Mouse (Mus musculus) heart, embryonic 10.5 days (tissue): ENCODE measurements around the gene Gm32687. TPM values are rescaled to one million over a fixed set of nuclear protein-coding genes. Genes with fewer than 3 reads are reported as not detected.
"Not testable (repeated sequence)": the region's sequence is repeated elsewhere in the genome, so short reads cannot be mapped to it uniquely, and the experiment has no call there.

Experiments
- DNase-seq: peaks from one replicate; pipeline ENCODE4 v3.0.0-alpha.2; 2017; ENCODE audit warnings: low spot score
- H3K27ac ChIP-seq: fragments of 300-500 bp; sonication (generic); 2 replicates; pipeline ENCODE4 v1.5.1; 2016; ENCODE audit warnings: mild to moderate bottlenecking
- H3K27me3 ChIP-seq: fragments of 300-500 bp; sonication (generic); 2 replicates; pipeline ENCODE4 v1.6.1; 2016; ENCODE audit warnings: mild to moderate bottlenecking; ENCODE audit not compliant: poor library complexity, insufficient read depth, severe bottlenecking
- H3K36me3 ChIP-seq: fragments of 300-500 bp; sonication (generic); 2 replicates; pipeline ENCODE4 v1.6.1; 2016; ENCODE audit warnings: mild to moderate bottlenecking, moderate library complexity
- H3K4me1 ChIP-seq: fragments of 300-500 bp; sonication (generic); 2 replicates; pipeline ENCODE4 v1.6.1; 2016; ENCODE audit warnings: mild to moderate bottlenecking
- H3K4me3 ChIP-seq: fragments of 300-500 bp; sonication (generic); 2 replicates; pipeline ENCODE4 v1.5.1; 2016; ENCODE audit warnings: mild to moderate bottlenecking, moderate library complexity
- H3K9me3 ChIP-seq: fragments of 300-500 bp; sonication (generic); 2 replicates; pipeline ENCODE4 v1.6.1; 2016; ENCODE audit warnings: mild to moderate bottlenecking, moderate library complexity
- WGBS: fragments of 180-500 bp; shearing (Covaris S2); methylation state at CpG from one replicate; pipeline ENCODE4 v1.1.7; 2016; 5-methylcytosine and 5-hydroxymethylcytosine counted together
- polyA plus RNA-seq: library from polyadenylated mRNA; unstranded; fragments of >200 nt; fragmentation: Nextera tagmentation; extraction: Ambion mirVana; gene quantifications from 2 replicates; pipeline ENCODE4 v1.2.1, GENCODE M21; 2016

Gm32687 gene
- polyA plus RNA-seq, result 6.3 and 8.2 TPM in 2 replicates

DNA sequence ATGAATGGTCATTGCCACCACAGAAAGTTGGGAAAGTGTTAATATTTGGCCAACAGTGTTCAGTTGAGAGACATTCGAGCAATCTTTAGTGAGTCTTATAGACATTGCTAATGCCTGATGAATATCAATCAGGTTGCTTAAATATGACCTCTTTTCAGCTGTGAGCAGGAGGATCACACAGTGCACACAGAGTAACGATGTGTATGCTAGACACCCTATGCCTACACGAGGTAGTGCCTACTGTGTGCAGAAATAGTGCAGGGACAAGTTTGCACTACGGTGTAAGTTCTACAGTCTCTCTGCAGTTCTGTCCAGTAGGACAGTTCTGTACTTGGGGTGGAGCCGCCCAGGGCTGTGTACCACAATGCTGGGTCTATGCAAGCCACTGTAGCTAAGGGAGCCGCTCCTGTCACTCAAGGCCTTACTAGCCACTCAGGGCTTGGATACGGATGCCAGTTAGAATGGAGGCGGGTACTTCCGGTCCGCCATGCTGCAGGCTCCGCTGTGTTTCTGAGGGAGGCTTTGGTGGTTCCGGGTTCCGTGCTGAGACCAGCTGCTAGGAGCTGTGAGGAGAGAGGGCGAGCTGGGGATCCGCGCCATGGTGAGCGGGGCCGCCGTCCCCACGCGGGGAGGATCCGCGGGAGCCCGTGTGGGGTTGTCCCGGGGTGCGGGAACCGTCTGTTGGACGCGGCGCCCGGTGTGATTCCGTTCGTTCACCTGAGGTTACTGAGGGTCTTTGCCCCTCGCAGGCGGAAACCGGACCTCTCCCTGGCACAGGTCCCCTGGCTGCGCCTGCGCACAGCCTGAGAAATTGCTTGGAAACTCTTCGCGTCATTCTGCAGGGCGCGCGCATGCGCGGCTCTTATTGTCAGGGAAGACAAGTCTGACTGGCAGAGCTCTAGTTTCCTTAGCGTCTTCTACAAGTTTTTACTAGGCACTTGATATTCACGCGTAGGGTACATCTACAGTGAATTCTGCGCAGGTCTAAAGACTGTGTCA lies at the start of gene Gm32687:
Gm32687 (plus strand) TSS at position 526 of the 999 bp plus-strand sequence.
- H3K27ac ChIP-seq, H3K4me1 ChIP-seq, H3K27me3 ChIP-seq, H3K36me3 ChIP-seq, DNase-seq, H3K9me3 ChIP-seq, H3K4me3 ChIP-seq: not testable (repeated sequence)
- 31% methylated on average over 5 of the region's 49 CpGs for WGBS

DNA sequence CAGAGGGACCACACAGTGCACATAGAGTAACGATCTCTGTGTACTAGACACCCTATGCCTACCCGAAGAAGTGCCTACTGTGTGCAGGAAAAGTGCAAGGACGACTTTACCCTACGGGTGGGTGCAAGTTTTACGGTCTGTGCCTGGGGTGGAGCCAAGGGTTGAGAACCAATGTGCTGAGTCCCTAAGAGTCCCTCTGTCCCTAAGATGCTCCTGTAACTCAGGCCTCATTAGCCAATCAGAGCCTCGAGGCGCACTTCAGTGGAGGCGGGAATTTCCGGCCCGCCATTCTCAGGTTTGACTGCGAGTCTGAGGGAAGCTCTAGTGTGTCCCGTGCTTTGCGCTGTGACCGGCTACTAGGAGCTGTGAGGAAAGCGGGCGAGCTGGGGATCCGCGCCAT lies 17.5 kb upstream of the Gm32687 start:
- not testable (repeated sequence) for H3K27me3 ChIP-seq, DNase-seq, H3K4me1 ChIP-seq, H3K36me3 ChIP-seq, H3K27ac ChIP-seq, H3K4me3 ChIP-seq, H3K9me3 ChIP-seq
- no CpG with 5 or more reads among the region's 18 CpGs for WGBS

DNA sequence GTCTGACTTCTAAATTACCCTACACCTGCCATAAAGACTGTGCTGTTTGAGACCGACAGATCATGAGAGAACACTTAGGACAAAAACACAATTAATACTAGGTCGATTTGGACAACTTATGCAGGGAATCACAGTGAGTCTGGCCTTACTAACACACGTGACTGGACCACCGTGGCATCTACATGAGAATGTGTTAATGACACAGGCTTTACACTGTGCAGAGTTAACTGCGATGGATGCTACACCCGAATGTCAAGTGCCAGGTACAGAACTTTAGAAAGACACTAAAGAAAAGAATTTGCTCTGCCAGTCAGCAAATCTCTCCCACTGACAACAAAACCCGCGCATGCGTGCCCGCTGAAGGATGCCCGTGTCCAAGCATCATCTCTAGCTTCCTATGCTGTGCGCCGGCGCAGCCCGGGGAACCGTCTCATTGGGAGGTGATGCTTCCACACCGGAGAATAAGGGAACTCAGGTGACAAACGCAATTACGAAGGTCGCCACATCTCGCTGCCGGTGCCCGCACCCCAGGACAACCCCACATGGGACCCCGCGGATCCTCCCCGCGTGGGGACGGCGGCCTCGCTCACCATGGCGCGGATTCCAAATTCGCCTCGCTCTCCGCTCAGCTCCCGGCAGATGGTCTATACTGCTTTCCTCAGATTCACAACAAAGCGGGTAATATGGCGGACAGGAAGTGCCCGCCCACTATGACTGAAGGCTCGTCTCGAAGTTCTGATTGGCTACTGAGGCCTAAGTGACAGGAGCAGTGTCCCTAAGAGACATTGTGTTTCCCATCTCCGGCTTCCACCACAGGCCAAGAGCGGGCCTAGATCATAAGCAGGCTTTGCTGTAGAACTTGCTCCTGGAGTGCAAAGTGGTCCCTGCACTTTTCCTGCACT lies 66.4 kb downstream of the Gm32687 start, which contains the start of gene Zfp781:
Zfp781 (minus strand) TSS at position 639 of the 902 bp plus-strand sequence.
- not testable (repeated sequence) for H3K36me3 ChIP-seq, H3K4me1 ChIP-seq, DNase-seq, H3K27me3 ChIP-seq, H3K4me3 ChIP-seq, H3K9me3 ChIP-seq, H3K27ac ChIP-seq
- no CpG with 5 or more reads among the region's 43 CpGs for WGBS

Other genes with a start within 250 kb of the Gm32687 start
- 28.5 and 30.7 TPM in 2 replicates for gene Sirt6, start 236.1 kb upstream of the Gm32687 start, polyA plus RNA-seq
- 9.6 and 12.8 TPM in 2 replicates for gene Ankrd24, start 235.4 kb upstream of the Gm32687 start, polyA plus RNA-seq
- gene Gm10778, start 214.9 kb upstream of the Gm32687 start, polyA plus RNA-seq, result 4.0 and 4.1 TPM in 2 replicates
- 11.2 and 12.6 TPM in 2 replicates for gene Zfp433, start 159.1 kb upstream of the Gm32687 start, polyA plus RNA-seq
- 5.2 and 7.4 TPM in 2 replicates for gene Gm3055, start 92.8 kb upstream of the Gm32687 start, polyA plus RNA-seq
- gene Gm4767, start 51.7 kb upstream of the Gm32687 start, polyA plus RNA-seq, result 2.6 and 3.4 TPM in 2 replicates
- 2.0 and 3.2 TPM in 2 replicates for gene Zfp781, start 66.5 kb downstream of the Gm32687 start, polyA plus RNA-seq
- 11.5 and 13.4 TPM in 2 replicates for gene Zfp873, start 184.2 kb downstream of the Gm32687 start, polyA plus RNA-seq
- 3.1 and 3.5 TPM in 2 replicates for gene BC024063, start 219.4 kb downstream of the Gm32687 start, polyA plus RNA-seq